Mouse (Mus musculus): ENCODE data around the gene Ift20.

DNA sequence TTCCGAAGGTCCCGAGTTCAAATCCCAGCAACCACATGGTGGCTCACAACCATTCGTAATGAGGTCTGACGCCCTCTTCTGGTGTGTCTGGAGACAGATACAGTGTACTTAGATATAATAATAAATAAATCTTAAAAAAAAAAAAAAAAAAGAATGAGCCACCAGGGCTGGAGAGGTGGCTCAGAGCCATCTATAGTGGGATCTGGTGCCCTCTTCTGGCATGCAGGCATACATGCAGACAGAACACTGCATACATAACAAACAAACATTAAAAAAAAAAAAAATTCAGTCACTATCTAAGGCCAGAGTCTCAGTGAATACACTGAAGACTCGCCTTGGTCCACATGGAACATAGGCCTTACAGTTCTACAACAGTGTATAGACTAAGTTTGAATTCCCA lies 27.0 kb upstream of the Ift20 start:
- no peak for TF ChIP-seq TCF12 (IDR thresholded peaks at IDR 0.05; ENCODE audit: insufficient read depth, poor library complexity, severe bottlenecking)
- no peak for TF ChIP-seq CEBPB (IDR thresholded peaks at IDR 0.05; ENCODE audit: insufficient read depth, poor library complexity, severe bottlenecking)
- no peak for TF ChIP-seq MYOD1 (IDR thresholded peaks at IDR 0.05; ENCODE audit: control insufficient read depth in 1 of 3, insufficient read length in 2 of 3, low read depth in 2 of 3)
- no peak for TF ChIP-seq USF1 (IDR thresholded peaks at IDR 0.05; ENCODE audit: low read depth)
- TF ChIP-seq POLR2A (IDR thresholded peaks at IDR 0.05; ENCODE audit: insufficient read length, low read depth): no peak
- no peak for TF ChIP-seq MAX (IDR thresholded peaks at IDR 0.05; ENCODE audit: low read depth)
- no peak for TF ChIP-seq MYOG (IDR thresholded peaks at IDR 0.05; ENCODE audit: control insufficient read depth in 1 of 3, insufficient read depth in 1 of 3, insufficient read length in 2 of 3, low read depth in 2 of 3)
- TF ChIP-seq POLR2AphosphoS2 (IDR thresholded peaks at IDR 0.05; ENCODE audit: insufficient read length, low read depth): no peak
- TF ChIP-seq E2F4 (IDR thresholded peaks at IDR 0.05; ENCODE audit: insufficient read depth): no peak
- TF ChIP-seq SRF (IDR thresholded peaks at IDR 0.05; ENCODE audit: control insufficient read depth, insufficient read length, low read depth): no peak
- TF ChIP-seq TCF3 (IDR thresholded peaks at IDR 0.05; ENCODE audit: insufficient read length, low read depth): no peak
- TF ChIP-seq REST (IDR thresholded peaks at IDR 0.05; ENCODE audit: insufficient read depth, insufficient read length): no peak

All from myocyte (in vitro differentiated cells).